Mouse (Mus musculus) skeletal muscle tissue, adult 2 months (tissue): Measurements from ENCODE around the gene Clic5.
A peak's percentile ranks its signal among the peaks of the same experiment; 100 is the strongest.

ENCODE experiments used
- DNase-seq: peaks from one replicate; pipeline ENCODE4 v3.0.0-alpha.2; 2012; ENCODE audit warnings: low read depth, low spot score

Clic5 gene

GRCm38 (mm10) chr17:44192981-44193380 is 4.6 kb downstream of the Clic5 start:
- DNase-seq = peak; percentile 68

GRCm38 (mm10) chr17:44199158-44199557 is 10.8 kb downstream of the Clic5 start:
- DNase-seq = no peak

DNA sequence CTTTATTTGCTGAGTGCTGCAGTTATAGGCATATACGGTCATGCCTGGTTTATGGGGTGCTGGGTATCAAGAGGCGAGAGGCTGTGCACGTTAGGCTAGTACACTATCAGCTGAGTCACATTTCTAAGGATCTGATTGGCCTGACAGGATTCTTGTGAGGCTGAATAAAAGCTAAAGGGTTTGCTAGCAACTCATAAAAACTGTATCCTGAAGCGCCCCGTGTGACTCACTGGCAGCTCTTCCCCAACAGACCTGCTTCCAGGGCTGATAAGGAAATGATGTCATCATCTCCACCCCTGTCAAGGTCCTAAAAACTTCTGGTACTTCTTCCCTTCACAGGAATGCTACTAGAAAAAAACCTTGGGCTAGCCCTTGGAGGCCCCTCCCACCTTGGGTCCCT is 14.6 kb downstream of the Clic5 start:
- no peak for DNase-seq

DNA sequence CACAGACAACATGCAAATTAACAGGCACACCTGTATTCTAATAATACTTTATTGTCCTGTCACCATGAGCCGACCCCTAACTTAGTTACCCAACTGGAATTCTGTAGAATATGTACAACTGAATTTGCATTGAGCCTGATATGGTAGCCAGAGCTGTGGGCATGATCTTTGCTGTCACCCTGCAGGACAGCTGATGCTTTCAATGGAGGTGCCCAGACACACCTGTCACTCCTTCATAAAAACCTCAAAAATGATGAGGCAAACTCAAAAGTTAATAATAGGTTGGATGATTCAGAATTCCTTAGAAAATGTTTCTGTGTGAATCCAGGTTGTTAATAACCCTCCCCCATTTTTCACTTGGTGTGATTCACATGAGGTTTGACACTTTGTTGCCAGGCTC is 16.4 kb downstream of the Clic5 start:
- DNase-seq = no peak

- DNase-seq = no peak
Observed at GRCm38 (mm10) chr17:44205562-44205961, 17.2 kb downstream of the Clic5 start.

- DNase-seq = no peak
Observed at GRCm38 (mm10) chr17:44208900-44209299, 20.5 kb downstream of the Clic5 start.

DNA sequence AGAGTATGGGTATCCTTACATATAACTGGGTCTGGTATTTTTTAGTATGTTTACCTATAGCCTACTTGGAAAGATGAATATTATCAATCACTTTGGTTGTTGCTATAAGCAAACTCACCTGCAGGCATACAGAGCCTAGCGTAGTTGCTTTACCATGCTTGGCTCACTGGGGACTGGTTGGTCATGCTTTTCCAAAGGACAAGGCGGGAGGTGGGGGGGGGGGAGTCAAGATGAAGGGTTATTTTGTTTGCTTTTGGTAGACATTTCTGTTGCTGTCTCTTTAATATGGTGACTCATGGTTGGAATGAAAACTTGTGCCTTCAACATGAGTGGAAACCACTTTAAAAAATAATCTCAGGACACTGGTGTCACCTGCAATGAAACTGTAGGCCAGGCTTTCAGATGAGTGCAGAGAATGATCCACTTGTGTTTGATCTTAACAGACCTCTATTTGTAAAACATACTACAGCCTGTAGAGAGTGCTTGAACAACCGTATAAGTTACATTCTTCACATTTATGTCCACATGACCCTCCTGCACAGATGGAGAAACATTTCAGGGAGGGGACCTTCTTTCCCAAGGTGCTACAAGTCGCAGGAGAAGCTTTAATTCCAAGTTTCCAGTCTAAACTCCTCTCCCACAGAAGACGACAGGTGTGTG is 24.7 kb downstream of the Clic5 start:
- no peak for DNase-seq

DNA sequence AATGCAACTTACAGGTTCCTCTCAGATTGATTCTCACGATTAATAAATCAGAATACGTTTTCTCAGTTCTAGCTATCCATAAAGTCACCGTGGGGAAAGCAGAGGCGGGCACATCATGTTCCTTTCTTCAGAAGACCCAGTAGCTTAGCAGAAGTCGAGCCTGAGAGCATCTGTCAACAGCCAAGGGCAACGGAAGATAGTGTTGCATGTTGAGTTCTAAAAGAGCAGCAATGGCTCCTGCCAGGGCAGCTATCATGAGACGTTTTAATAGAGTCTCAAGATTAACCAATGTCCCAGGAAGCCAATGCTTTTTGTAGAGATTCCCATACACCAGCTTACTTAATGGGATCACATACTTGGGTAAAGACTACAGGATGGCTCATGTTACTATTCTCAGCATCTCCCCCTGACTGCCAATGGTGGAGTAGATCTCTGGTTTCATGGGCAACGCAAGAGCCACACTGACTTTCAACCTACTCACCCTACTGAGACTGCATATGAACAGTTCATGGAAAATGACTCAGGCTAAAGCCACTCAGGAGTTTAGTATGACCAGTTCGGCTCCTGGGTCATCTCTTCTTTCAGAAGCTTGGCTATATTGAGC is 26.9 kb downstream of the Clic5 start:
- DNase-seq = peak; percentile 91

DNA sequence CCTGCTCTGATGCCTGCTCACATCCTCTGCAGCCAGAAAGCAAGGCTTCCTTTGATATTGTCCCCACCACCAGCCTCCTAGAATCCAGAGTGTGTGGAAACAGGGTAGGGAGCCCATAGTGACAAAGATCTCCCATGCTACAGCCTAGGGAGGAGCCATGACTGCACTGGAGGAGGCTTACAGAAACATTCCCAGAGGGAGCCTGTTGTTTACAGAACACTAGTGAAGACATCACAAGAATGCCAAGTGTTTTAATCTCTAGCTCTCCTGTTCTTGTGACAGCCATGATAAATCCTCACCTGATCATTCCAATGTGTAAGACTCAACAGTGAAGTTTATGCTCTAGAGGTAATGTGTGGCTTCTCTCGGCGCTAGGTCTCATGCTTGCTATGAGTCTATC is 28.8 kb downstream of the Clic5 start:
- DNase-seq = no peak

DNA sequence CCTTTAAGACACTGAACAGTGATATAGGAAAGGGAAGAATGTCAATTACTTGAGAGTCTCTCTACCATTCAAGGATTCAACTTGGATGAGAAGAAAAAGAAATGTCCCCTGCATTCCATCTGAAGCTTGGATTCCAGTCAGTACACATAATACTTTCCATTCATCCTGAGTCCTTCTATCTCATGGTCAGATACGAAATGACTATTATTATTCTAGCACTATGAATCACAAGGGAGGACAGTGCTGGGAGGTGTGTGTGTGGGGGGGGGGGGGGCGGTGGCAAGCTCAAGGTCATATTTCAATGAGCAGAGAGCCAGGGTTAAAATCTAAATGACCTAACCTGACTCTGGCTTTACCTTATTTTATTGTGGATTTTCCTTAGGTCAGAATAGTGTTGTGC is 31.6 kb downstream of the Clic5 start:
- DNase-seq = no peak

- no peak for DNase-seq
Observed at GRCm38 (mm10) chr17:44228428-44228827, 40.0 kb downstream of the Clic5 start.

DNA sequence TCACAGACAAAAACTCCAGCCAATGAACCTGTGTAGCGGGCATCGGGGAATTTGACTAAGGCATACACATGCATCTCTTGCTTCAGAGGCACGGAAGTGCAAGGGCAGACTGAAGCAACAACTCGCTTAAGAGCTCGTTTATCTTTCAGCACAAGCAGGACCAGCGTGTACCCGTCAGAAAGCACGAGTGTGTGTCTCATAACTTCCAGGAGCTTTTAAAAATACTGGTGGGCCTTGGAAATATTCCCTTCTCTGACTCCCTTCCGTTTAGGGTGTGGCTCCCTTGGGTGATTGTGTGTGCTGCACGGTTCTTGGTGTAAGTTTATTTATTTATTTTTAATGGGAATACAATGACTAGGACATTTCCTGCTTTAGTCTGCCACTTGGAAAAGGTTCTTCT is 41.7 kb downstream of the Clic5 start:
- DNase-seq = peak; percentile 51

- peak; percentile 42 for DNase-seq
Observed at GRCm38 (mm10) chr17:44239030-44239721, 50.8 kb downstream of the Clic5 start.

- DNase-seq = no peak
Observed at GRCm38 (mm10) chr17:44240742-44241141, 52.4 kb downstream of the Clic5 start.

DNA sequence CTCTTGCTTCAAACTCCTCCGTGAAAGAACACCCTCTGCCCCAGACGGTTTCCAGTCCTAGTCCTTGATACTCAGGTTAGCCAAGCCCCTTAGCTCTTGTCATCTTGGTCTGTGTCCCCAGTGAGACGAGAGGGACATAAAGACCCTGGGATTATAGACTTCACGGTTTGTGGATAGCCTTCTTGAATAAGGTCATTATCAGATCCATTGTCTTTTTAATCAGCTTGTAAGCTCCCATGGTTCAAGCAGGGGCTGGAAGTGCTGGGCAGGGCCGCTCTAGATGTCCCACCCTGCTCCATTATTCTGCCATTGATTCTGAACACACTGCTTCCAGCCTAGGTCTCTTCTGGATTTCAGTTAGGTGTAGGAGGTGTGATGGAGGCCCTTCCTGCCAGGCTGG is 55.7 kb downstream of the Clic5 start:
- no peak for DNase-seq

- DNase-seq = no peak
Observed at GRCm38 (mm10) chr17:44244625-44245024, 56.2 kb downstream of the Clic5 start.

- no peak for DNase-seq
Observed at GRCm38 (mm10) chr17:44246153-44246700, 57.8 kb downstream of the Clic5 start.

DNA sequence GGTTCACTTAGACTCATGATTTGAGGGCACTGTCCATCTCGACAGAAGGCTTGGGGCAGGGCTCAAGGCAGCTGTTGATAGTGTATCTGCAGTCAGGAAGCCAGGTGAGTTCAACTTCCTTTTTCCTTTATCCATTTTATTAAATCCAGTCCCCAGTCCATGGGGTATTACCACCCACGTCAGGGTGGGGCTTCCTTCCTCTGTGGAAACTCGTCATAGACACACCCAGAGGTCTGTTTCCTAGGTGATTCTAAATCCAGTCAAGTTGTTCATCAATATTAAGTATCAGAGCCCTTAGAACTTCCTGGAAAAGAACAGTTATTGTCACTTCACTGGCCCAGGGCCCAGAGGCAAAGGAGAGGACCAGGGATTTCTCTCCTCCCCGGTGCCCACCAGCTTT is 61.2 kb downstream of the Clic5 start:
- no peak for DNase-seq

- no peak for DNase-seq
Observed at GRCm38 (mm10) chr17:44252653-44253052, 64.3 kb downstream of the Clic5 start.

DNA sequence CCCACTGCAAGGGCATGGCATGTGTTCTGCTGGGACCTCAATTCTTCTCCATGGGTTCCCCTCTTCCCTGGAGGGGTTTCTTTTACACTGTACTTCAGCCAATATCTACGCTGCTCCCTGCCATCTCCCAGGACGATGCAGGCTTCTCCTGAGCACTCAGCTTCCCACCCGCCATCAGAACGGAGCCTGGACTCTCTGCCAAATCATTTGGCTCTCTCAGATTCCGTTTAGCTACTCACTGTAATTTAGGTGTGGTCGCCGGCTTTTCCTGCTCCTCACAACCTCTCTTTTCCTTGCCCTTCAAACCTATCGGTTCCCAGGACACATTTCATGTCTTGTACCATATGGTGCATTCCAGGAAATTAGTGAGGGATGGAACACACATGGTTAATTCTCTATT is 66.3 kb downstream of the Clic5 start:
- no peak for DNase-seq

- peak; percentile 78 for DNase-seq
Observed at GRCm38 (mm10) chr17:44256583-44256982, 68.2 kb downstream of the Clic5 start.

DNA sequence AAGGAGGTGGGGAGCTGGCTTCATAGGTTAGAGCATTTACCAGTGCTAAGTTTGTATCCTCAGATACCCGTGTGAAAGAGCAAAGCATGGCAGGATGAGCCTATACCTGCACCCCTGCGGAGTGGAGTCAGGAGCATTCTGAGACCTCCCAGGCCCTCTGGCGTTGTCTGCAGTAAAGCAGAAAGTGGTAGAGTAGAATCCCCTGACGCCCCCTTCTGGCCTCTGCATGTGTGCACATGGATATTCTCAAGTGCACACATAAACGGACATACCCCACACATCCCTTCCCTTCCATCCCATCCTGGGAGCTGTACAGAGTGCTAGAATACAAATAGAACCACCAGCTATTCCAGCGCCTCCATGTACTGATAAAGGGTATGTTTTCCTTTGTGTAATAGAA is 70.9 kb downstream of the Clic5 start:
- DNase-seq = no peak
